Comparison of ENCODE assay signal across 8 mouse cellular contexts in the genomic region with DNA sequence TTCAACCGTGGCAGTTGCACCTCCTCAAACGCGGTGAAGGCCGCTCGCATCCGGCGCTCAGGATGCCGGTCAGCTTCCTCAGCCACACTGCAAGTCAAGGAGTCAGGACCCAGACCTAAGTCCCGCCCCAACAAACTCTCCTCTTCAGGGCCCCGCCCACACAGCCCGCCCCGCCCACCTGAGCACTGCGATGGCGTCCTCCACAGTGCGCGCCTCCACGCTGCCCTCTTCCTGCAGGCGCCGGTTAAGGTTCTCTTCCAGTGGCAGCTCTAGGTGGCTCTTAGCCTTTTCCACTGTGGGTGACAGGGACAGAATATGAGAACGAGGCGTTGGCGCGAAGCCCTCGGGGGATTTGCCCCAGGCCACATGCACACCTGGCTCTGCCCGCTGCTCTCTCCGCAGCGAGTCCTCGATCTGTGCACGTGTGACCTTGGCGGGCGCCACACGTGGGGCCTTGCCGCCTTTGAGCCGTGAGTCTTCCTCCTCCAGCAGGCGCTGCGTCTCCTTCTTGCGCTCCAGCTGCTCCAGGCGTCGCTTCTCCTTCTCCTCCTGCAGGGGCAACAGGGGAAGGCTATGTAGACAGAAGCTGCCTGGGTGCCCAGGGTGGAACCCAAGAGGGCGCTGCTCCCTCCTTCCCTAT. TPM values are rescaled to one million over a fixed set of nuclear protein-coding genes. Genes with fewer than 3 reads are reported as not detected.
DNase-seq lines count a peak whose midpoint lies in the region; ATAC-seq and TF ChIP-seq lines count a peak whose summit lies in the region.

No protein-coding gene starts in this region.

- H3K27ac ChIP-seq in heart, embryonic 13.5 days (replicated peaks), result no peak overlapping the region
- H3K27ac ChIP-seq in embryonic facial prominence, embryonic 15.5 days (replicated peaks), result peak overlapping the region; percentile 39; the same call in 1 of the 2 replicates
- peak overlapping the region; percentile 85 for H3K27ac ChIP-seq in neural tube, embryonic 13.5 days (replicated peaks)

- peaks cover 13% of the 10 kb centered on the region for H3K36me3 ChIP-seq in heart, embryonic 13.5 days
- no peaks in the 10 kb centered on the region; the same call in 1 of the 2 replicates for H3K36me3 ChIP-seq in embryonic facial prominence, embryonic 15.5 days
- peaks cover 8% of the 10 kb centered on the region for H3K36me3 ChIP-seq in neural tube, embryonic 13.5 days

- ATAC-seq in heart, embryonic 13.5 days (ENCODE audit: extremely low read depth, insufficient number of reproducible peaks, low FRiP score, low TSS enrichment), result no peak
- ATAC-seq in embryonic facial prominence, embryonic 15.5 days (ENCODE audit: insufficient number of reproducible peaks, low FRiP score, low TSS enrichment, low read depth), result no peak
- ATAC-seq in neural tube, embryonic 13.5 days (ENCODE audit: low read depth), result no peak

- H3K4me2 ChIP-seq in heart, embryonic 13.5 days, result peak overlapping the region; percentile 51
- H3K4me2 ChIP-seq in embryonic facial prominence, embryonic 15.5 days (replicated peaks), result peak overlapping the region; percentile 44
- peak overlapping the region; percentile 43 for H3K4me2 ChIP-seq in neural tube, embryonic 13.5 days

- H3K9ac ChIP-seq in heart, embryonic 13.5 days, result peak overlapping the region; percentile 63
- no peak overlapping the region for H3K9ac ChIP-seq in embryonic facial prominence, embryonic 15.5 days
- H3K9ac ChIP-seq in neural tube, embryonic 13.5 days, result peak overlapping the region; percentile 56

- H3K27me3 ChIP-seq in heart, embryonic 13.5 days (replicated peaks), result peaks cover 8% of the 10 kb centered on the region
- no peaks in the 10 kb centered on the region for H3K27me3 ChIP-seq in embryonic facial prominence, embryonic 15.5 days
- H3K27me3 ChIP-seq in neural tube, embryonic 13.5 days, result no peaks in the 10 kb centered on the region

- no peak for TF ChIP-seq CTCF in lung, adult 2 months (IDR thresholded peaks at IDR 0.05; ENCODE audit: insufficient read depth, low read length)

- WGBS in heart, embryonic 13.5 days, result 24% methylated on average over 40 of the region's 40 CpGs
- 18% methylated on average over 40 of the region's 40 CpGs for WGBS in embryonic facial prominence, embryonic 15.5 days
- WGBS in lung, adult 2 months, result 42% methylated on average over 40 of the region's 40 CpGs
- 15% methylated on average over 40 of the region's 40 CpGs for WGBS in neural tube, embryonic 13.5 days

- DNase-seq in heart, adult 18-20 months, result no peak
- peak; percentile 78 for DNase-seq in kidney, adult 11 months
- DNase-seq in lung, adult 2 months, result peak; percentile 46
- no peak for DNase-seq in layer of hippocampus, adult 18-20 months (ENCODE audit: low spot score in 2 of 2)
- no peak for DNase-seq in right cerebral cortex, adult 18-20 months

- H3K4me1 ChIP-seq in heart, embryonic 13.5 days, result peaks cover 61% of the 10 kb centered on the region
- H3K4me1 ChIP-seq in embryonic facial prominence, embryonic 15.5 days, result peaks cover 41% of the 10 kb centered on the region
- peaks cover 14% of the 10 kb centered on the region for H3K4me1 ChIP-seq in lung, adult 2 months (ENCODE audit: control insufficient read depth, insufficient read depth, low read length)
- peaks cover 66% of the 10 kb centered on the region for H3K4me1 ChIP-seq in neural tube, embryonic 13.5 days (replicated peaks)

- H3K4me3 ChIP-seq in heart, embryonic 13.5 days, result peak overlapping the region; percentile 22; the same call in 1 of the 2 replicates
- H3K4me3 ChIP-seq in embryonic facial prominence, embryonic 15.5 days (replicated peaks), result peak overlapping the region; percentile 24
- H3K4me3 ChIP-seq in lung, adult 2 months (replicated peaks; ENCODE audit: extremely low read depth, low read depth, low read length), result no peak overlapping the region
- peak overlapping the region; percentile 9; the same call in 1 of the 2 replicates for H3K4me3 ChIP-seq in neural tube, embryonic 13.5 days

- H3K9me3 ChIP-seq in heart, embryonic 13.5 days, result no peaks in the 10 kb centered on the region
- H3K9me3 ChIP-seq in embryonic facial prominence, embryonic 15.5 days (replicated peaks), result no peaks in the 10 kb centered on the region
- H3K9me3 ChIP-seq in neural tube, embryonic 13.5 days, result no peaks in the 10 kb centered on the region

- TF ChIP-seq POLR2A in lung, adult 2 months (IDR thresholded peaks at IDR 0.05; ENCODE audit: borderline replicate concordance, extremely low read depth, low read depth, low read length), result no peak

RNA-seq across cellular contexts. Expression of gene Ccdc124, which starts 5.1 kb away (rescaled TPM):
- 88.5 and 89.0 TPM in 2 replicates for polyA plus RNA-seq in heart, embryonic 13.5 days (2015; fragmentation: Nextera tagmentation; extraction: Ambion mirVana)
- 10 to 100 TPM; 42.4 to 46.2 TPM for total RNA-seq in heart, adult 18-20 months (2021)
- polyA plus RNA-seq in embryonic facial prominence, embryonic 15.5 days (2015; fragmentation: Nextera tagmentation; extraction: Ambion mirVana), result 99.6 and 104 TPM in 2 replicates
- 43.8 and 48.0 TPM in 2 replicates for polyA plus RNA-seq in lung, adult 2 months (2012; rRNA removed)
- polyA plus RNA-seq in neural tube, embryonic 13.5 days (2015; fragmentation: Nextera tagmentation; extraction: Ambion mirVana), result 148 and 156 TPM in 2 replicates
- 10 to 100 TPM; 93.2 to 98.5 TPM for total RNA-seq in layer of hippocampus, adult 18-20 months (2021)

RNA-seq across cellular contexts. Expression of gene Kcnn1, which starts 5.6 kb away (rescaled TPM):
- 1.5 TPM in 2 replicates for polyA plus RNA-seq in heart, embryonic 13.5 days (2015; fragmentation: Nextera tagmentation; extraction: Ambion mirVana)
- 10 to 100 TPM; 13.7 to 14.4 TPM for total RNA-seq in heart, adult 18-20 months (2021)
- polyA plus RNA-seq in embryonic facial prominence, embryonic 15.5 days (2015; fragmentation: Nextera tagmentation; extraction: Ambion mirVana), result 3.8 and 5.6 TPM in 2 replicates
- polyA plus RNA-seq in lung, adult 2 months (2012; rRNA removed), result 3.4 and 5.0 TPM in 2 replicates
- polyA plus RNA-seq in neural tube, embryonic 13.5 days (2015; fragmentation: Nextera tagmentation; extraction: Ambion mirVana), result 17.5 and 17.9 TPM in 2 replicates
- total RNA-seq in layer of hippocampus, adult 18-20 months (2021), result 10 to 100 TPM; 19.0 to 20.8 TPM

RNA-seq across cellular contexts. Expression of gene Slc5a5, which starts 23.9 kb away (rescaled TPM):
- 0.06 and 0.09 TPM in 2 replicates for polyA plus RNA-seq in heart, embryonic 13.5 days (2015; fragmentation: Nextera tagmentation; extraction: Ambion mirVana)
- total RNA-seq in heart, adult 18-20 months (2021), result not detected
- 0.45 and 0.64 TPM in 2 replicates for polyA plus RNA-seq in embryonic facial prominence, embryonic 15.5 days (2015; fragmentation: Nextera tagmentation; extraction: Ambion mirVana)
- 0.71 and 1.3 TPM in 2 replicates for polyA plus RNA-seq in lung, adult 2 months (2012; rRNA removed)
- 1.6 TPM in 2 replicates for polyA plus RNA-seq in neural tube, embryonic 13.5 days (2015; fragmentation: Nextera tagmentation; extraction: Ambion mirVana)
- 10 to 100 TPM; 11.1 to 12.9 TPM for total RNA-seq in layer of hippocampus, adult 18-20 months (2021)

RNA-seq across cellular contexts. Expression of gene Rpl18a, which starts 28.5 kb away (rescaled TPM):
- 3,040 and 3,097 TPM in 2 replicates for polyA plus RNA-seq in heart, embryonic 13.5 days (2015; fragmentation: Nextera tagmentation; extraction: Ambion mirVana)
- 1,000 to 10,000 TPM; 1,029 to 1,075 TPM for total RNA-seq in heart, adult 18-20 months (2021)
- polyA plus RNA-seq in embryonic facial prominence, embryonic 15.5 days (2015; fragmentation: Nextera tagmentation; extraction: Ambion mirVana), result 4,781 and 4,906 TPM in 2 replicates
- polyA plus RNA-seq in lung, adult 2 months (2012; rRNA removed), result 3,384 and 4,193 TPM in 2 replicates
- polyA plus RNA-seq in neural tube, embryonic 13.5 days (2015; fragmentation: Nextera tagmentation; extraction: Ambion mirVana), result 2,220 and 2,572 TPM in 2 replicates
- total RNA-seq in layer of hippocampus, adult 18-20 months (2021), result 100 to 1,000 TPM; 713 to 785 TPM

RNA-seq across cellular contexts. Expression of gene Arrdc2, which starts 29.2 kb away (rescaled TPM):
- 1.9 and 2.4 TPM in 2 replicates for polyA plus RNA-seq in heart, embryonic 13.5 days (2015; fragmentation: Nextera tagmentation; extraction: Ambion mirVana)
- 10 to 100 TPM; 14.8 to 29.0 TPM for total RNA-seq in heart, adult 18-20 months (2021)
- polyA plus RNA-seq in embryonic facial prominence, embryonic 15.5 days (2015; fragmentation: Nextera tagmentation; extraction: Ambion mirVana), result 9.3 and 10.1 TPM in 2 replicates
- polyA plus RNA-seq in lung, adult 2 months (2012; rRNA removed), result 50.3 and 78.3 TPM in 2 replicates
- 7.8 TPM in 2 replicates for polyA plus RNA-seq in neural tube, embryonic 13.5 days (2015; fragmentation: Nextera tagmentation; extraction: Ambion mirVana)
- total RNA-seq in layer of hippocampus, adult 18-20 months (2021), result 10 to 100 TPM; 15.9 to 27.3 TPM

Comparison
In these comparisons a context has a peak if more than half of its experiments do, and no peak if none do; other contexts are left out.
1. DNase-seq: peak in kidney, adult 11 months (single experiment) and lung, adult 2 months (single experiment); none in heart, adult 18-20 months (0 of 2), layer of hippocampus, adult 18-20 months (0 of 2) and right cerebral cortex, adult 18-20 months (single experiment).
2. Peak in every context shown above with its lines, with median percentiles within 50 percentile points of each other: H3K4me2 ChIP-seq.